Mouse (Mus musculus) retina, embryonic 14.5 days (tissue): ENCODE data around the gene Ltbp4.
A peak's percentile ranks its signal among the peaks of the same experiment; 100 is the strongest.

Experiments used
- DNase-seq: peaks from one replicate; pipeline ENCODE4 v3.0.0-alpha.2; 2015; ENCODE audit warnings: low spot score

Gene Ltbp4

DNA sequence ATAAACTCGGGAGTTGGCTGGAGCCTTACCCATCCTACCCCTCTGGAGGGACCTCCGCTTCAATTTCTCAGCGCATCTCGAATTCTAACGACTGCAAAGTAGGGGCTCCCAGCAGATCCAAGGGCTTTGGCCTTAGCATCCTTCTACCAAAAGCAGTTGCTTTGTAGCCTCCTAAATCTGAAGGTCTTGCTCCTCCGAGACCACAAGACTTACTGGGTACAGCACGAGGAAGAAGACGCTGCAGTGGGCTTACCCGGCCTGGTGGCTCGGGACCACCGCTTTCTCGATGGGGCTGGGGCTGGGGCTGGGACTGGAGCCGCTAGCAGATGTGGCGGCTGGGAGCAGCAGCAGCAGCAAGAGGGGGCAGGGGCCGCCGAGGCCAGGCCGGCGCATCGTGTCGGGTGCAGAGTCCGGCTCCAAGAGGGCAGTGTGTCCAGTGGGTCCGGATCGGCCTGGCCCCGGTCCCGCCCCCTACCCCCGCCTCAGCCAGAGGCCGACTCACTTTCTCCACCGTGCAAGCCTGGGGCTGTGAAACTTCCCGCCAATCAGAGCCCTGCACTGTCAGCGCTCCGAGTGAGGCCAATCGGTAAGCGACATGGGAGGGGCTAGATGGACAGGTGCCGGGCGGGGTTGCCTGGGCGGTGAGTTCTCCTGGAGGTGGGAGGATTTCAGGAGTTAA is at the start of gene Ltbp4:
Gene Ltbp4, minus strand, starts transcription at position 518 of the 679 bp plus-strand sequence.
- peak; percentile 74 for DNase-seq

DNA sequence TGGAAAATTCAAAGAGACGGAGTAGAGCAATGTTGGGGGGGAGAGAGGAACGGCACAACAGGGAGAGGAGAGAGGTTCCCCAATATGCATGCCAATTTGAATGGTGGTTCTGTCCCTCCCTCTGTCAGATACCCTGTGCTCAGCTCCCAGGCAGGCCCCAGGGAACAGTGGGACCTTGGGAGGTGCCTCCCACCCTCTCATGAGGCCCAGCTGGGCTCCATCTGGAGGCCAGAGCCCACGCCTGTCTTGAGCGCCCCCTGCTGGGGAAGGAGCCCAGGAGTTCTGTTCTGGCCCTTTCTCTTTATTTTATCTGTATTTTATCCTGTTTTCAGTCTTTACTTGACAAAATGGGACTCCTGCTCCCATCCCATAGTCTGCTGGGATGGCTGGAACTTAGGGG is 47.2 kb upstream of the Ltbp4 start:
- peak; percentile 80 for DNase-seq

GRCm38 (mm10) chr7:27384134-27384533 is 46.6 kb upstream of the Ltbp4 start:
- no peak for DNase-seq

- DNase-seq: no peak
These were observed 45.7 kb upstream of the Ltbp4 start for GRCm38 (mm10) chr7:27383233-27383632.

DNA sequence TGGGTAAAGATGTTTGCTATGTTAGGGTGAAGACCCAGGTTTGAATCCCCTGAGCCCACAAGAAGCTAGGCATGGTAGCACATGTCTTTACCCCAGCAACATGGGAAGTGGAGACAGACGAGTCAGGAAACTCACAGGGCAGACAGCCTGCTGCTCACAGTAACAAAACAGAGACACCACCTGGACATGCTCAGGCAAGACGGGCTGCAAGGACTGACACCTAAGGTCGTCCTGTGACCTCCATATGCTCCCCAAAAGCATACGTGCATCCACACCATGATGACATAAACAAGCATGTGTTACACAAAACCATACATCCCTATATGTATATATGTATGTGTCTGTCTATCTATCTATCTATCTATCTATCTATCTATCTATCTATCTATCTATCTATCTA is 44.1 kb upstream of the Ltbp4 start:
- DNase-seq: no peak

GRCm38 (mm10) chr7:27381009-27381408 is 43.5 kb upstream of the Ltbp4 start:
- no peak for DNase-seq

DNA sequence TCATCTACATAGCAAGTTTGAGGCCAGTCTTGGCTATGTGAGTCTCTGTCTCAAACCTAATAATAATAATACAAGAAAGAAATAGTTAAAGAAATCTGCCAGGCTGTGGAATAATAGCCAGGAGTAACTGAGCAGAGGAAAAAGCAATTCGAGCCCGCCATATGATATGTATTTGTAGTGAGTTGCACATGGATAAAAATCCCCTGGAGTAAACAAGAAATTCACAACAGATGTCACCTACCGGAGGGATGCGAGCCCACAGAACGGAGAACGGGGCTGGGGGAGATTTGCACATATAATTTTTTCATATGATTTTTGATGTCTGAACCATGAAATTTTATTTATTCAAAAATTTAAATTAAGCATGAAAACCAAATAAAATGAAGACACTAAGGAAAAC is 42.3 kb upstream of the Ltbp4 start:
- DNase-seq: no peak

GRCm38 (mm10) chr7:27378431-27378830 is 40.9 kb upstream of the Ltbp4 start:
- peak; percentile 60 for DNase-seq

DNA sequence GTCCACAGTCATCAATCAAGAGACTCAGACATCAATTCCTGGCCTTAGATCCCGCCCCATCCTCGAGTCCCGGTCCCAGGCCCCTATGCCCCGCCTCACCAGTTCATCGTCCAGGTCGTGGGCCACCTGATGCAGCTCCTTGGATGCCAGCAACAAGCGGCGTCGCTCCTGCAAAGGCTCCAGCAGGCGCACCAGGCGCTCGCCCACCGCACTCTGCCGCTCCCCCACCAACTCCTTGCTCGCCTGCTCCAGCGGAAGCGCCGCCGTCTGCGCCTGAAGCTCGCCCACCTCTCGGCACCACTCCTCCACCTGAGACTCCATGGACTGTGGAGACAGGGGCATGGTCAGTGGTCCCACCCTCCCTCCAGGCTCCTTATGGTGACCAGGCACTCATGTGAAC is 37.8 kb upstream of the Ltbp4 start:
- DNase-seq: no peak

- DNase-seq: peak; percentile 35
These were observed 34.4 kb upstream of the Ltbp4 start for GRCm38 (mm10) chr7:27371715-27372462.

GRCm38 (mm10) chr7:27369111-27369510 is 31.6 kb upstream of the Ltbp4 start:
- DNase-seq: no peak

DNA sequence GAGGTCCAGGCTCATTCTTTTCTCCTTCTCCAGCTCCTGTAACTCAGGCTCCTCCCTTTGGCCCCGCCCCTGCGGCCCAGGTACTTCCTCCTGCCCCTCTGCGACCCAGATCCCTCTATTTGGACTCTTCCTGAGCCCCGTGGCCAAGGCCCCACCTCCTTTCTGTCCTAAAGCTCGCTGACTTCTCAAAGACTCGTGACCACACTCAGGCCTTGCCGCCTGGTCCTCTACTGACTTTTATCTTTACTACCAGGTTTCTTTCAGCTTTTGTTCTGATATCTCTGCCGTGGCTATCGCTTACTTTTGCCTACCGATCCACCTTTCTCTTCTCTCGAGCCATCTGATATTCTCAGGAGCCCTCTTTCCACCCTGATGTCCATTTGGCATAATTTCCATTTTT is 30.5 kb upstream of the Ltbp4 start:
- DNase-seq: no peak

GRCm38 (mm10) chr7:27366082-27366844 is 28.8 kb upstream of the Ltbp4 start:
- no peak for DNase-seq

GRCm38 (mm10) chr7:27364379-27364778 is 26.9 kb upstream of the Ltbp4 start:
- DNase-seq: no peak

DNA sequence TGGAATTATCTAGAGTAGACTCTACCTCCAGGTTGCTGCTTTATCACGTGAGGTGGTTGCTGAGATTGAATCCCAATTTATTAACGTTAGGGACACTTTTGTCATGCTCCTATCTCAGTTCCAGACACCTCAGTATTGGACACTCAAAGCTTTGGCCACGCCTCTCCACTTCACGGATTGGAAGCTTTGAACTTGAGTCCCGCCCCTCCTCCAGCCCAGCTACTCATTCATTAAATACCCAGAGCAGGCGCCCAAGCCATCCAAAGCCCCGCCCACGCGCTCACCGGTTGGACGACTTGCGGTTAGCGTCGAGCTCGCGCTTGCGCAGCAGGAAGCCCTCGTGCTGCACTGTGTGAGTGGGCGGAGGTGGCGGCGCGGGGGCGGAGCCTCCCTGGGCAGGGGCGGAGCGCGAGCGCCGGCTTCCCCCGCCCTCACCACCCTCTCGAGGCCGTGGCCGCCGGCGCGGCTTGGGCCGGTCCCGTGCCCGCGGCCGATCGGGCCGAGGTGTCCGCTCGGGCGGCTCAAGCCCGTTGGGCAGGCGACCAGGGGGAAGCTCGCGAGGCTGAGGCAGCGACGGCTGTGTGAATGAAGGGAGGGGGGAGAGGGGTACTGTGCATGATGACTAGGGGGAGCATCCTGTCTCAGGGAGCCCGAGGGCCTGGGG is 23.9 kb upstream of the Ltbp4 start:
- DNase-seq: peak; percentile 100

DNA sequence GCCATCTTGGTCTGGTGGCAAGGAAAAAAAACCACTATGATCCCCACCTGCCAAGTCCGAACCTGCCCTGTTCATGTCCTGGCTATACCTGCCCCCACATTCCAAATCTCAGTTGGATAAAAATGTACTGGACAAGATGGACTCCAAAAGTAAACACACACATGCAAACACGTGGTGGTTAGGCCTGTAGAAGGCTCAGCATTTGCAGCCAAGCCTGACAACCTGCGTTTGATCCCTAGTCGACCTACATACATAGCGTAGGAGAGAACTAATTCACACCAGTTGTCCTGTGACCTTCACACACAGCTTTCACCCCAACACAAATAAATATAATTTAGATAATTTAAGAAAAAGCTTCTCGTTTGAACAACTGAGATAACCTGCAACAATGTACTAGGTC is 23.3 kb upstream of the Ltbp4 start:
- DNase-seq: no peak

GRCm38 (mm10) chr7:27359706-27360358 is 22.3 kb upstream of the Ltbp4 start:
- no peak for DNase-seq

GRCm38 (mm10) chr7:27359162-27359561 is 21.7 kb upstream of the Ltbp4 start:
- DNase-seq: no peak

GRCm38 (mm10) chr7:27357595-27357978 is 20.1 kb upstream of the Ltbp4 start:
- no peak for DNase-seq

DNA sequence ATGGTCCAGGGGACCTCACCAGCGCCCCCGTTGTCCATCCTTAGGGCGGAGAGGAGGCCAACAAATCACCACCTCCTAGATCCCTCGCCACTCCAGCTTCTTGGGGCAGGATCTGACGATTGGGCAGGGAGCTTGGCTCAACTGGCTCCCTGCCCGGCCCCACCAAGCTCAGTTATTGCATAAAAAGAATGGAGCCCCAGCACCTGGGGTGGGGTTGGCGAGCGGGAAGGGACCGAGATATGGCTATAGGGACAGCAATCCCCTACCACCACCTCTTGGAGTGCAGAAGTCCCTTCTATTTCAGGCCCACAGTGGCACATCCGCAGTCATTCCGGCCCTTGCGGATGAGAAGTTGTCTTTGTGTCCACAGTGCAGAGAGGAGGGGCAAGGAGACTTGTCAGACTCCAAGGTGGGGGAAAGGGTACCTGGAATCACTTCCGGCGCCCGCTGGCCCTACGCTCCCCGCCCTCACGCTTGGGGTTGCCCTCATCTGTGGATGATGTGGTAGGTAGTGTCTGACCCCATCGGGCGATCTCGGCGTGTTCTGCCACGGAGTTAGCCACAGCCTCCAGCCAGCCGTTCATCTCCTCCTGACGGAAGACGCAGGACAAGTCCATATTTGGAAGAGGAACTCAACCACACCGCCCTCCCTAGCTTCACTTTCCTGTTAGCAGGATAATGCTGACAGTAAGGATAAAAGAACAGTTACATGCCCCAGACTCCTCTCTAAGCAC is 19.5 kb upstream of the Ltbp4 start, which contains the start of gene Gm20479:
Gene Gm20479, minus strand, starts transcription at position 559 of the 734 bp plus-strand sequence.
- no peak for DNase-seq

DNA sequence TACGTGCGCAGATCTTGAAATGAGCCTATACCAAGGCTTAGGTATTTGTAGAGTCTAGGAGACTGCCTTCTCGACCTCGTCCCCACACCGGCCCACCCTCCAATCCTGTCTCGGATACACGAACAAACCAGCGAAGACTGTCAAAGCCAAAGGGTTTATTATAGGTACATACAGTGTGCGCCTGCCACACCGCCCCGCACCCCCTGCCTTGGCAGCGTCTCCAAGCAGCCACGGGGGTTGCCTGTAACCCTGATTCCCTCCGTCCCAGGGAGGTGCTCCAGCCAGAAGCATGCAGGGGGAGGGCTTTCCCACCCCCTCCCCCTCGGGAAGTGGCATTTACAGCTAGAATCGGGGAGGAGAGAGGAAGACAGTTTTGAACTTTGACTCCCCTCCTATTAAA is 18.8 kb upstream of the Ltbp4 start:
- no peak for DNase-seq
